Mouse (Mus musculus) frontal cortex, postnatal 25 days (tissue): ENCODE results near the gene Tnfrsf17.
"Not testable (repeated sequence)": the region's sequence is repeated elsewhere in the genome, so short reads cannot be mapped to it uniquely, and the experiment has no call there.

Source experiments
- DNase-seq, 2 experiments: peaks; one replicate each; pipeline ENCODE4 v3.0.0; 2022; ENCODE audit warnings: low spot score in 2 of 2

Tnfrsf17 gene

DNA sequence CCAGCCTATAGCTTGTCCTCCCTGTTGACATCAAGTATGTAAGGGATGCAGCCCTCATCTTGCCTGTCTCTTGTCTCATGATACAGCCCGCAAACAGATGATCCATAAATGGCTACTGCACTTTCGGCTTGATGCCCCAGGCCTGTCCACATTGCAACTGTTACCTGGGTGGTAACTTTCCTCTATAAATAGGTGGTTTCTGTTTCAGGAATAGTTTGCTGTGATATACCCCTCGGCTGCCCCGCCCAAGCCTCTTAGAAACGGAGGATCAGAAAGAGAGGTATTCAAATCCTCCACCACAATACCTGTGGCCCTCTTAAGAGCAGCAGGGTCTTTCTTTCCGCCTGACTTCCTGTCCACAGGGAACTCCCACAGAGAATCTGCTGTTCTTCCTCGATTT lies at the start of gene Tnfrsf17:
Tnfrsf17 (plus strand) TSS at position 301 of the 400 bp plus-strand sequence.
- no peak for DNase-seq

DNA sequence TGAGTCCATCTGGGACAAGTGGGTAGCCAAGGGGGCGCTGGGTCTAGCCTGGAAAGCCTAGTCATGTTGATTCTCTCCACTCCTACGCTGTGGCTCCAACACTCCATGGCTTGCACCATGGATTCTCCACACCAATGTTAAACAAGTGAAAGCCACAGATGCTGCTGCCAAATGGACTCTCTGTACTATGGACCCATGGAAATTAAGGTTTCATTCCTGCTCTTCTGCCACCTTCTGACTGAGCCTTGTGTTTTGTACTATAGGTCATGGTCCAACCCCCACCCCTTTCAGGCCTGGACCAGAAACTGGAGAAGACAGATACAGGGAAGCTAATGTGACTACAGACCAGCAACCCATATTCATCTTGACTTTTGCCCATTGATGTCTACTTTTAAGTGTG lies 47.1 kb upstream of the Tnfrsf17 start:
- no peak for DNase-seq

DNA sequence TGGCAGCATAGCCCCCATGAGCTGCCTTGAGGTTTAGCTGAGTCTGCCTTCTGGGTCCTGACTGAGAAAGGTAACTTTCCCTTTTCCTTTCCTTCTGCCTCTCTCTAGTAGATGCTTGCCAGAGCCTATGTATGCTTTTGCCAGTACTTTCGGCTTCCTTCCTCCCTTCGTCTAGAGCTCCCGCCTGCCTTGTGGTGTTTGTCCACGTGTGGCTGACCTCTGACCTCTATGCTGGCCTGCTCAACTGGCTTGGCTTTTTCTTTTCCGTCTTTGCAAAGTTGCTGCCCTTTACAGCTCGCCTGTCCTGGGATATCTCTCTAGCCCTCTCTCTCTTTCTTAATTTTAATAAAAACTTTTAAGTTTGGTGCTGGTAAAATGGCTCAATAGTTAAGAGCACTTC lies 43.8 kb upstream of the Tnfrsf17 start:
- no peak for DNase-seq

DNA sequence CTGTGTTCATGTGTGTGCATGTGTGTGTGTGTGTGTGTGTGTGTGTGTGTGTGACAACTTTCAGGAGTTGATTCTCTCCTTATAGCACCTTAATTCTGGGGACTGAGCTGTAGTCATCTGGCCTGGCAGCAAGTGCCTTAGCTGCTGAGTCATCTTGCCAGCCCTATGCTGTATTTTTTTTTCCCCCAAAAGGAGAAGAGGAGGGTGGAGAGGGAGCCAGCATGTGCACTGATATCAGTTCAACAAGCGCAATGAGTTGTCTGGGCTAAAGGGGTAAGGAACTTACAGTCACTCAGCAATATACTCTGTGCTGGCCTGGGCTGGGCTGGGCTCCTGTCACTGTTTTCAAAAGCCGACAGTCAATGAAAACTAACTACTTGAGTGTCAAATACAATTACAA lies 43.0 kb upstream of the Tnfrsf17 start:
- DNase-seq, result no peak

DNA sequence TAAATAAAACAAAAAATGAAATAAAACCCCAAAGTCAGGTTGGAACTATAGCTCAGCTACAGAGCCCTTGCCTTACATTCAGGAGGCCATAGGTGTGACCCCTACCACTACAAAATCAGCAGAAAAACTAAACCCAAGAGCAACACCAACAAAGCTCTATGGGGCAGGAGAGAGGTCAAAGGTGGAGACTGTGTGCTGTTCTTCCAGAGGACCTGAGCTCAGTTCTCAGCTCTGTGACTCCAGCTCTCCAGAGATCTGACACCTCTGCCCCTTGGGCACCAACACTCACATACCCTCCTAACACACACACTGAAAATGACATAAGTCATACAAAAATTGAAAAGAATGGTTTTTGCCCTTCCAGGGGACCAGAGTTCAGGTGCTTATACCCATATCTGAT lies 42.5 kb upstream of the Tnfrsf17 start:
- DNase-seq, result no peak

DNA sequence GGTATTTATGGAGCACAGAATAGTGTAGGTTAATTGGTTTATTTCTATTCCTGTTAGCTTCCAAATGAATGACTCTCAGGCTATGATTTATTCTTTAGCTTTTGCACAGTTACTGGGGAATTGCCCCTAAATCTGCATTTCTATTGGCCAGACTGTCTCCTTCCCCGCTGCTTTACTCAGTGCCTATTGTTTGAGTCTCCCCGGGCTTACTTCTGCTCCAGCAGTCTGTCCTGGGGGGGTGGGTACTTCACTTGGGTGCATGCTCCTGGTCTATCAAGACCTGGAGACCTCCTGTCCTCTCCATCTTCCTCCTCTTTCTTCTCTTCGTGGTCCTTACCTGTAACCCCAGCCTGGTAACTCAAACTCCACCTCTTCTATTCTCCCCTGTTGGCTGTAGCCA lies 36.7 kb upstream of the Tnfrsf17 start:
- no peak for DNase-seq

DNA sequence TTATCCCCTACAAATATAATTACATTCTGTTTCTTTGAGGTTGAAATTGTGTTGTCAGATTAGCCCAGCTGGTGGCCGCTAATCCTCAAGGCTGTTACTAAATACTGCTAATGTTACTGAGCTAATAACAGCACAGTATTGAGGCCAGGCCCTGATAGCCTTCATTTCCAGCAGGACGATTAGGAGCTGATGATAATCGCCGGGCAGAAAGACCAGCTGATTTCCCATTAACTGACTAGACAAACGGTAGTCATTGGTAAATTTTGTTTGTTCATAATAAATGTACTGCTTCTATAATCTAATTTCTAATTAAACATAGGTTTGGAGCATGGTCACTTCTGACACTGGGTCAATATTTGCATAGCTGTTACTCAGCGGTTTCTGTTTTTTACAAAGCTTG lies 34.8 kb upstream of the Tnfrsf17 start:
- no peak for DNase-seq

DNA sequence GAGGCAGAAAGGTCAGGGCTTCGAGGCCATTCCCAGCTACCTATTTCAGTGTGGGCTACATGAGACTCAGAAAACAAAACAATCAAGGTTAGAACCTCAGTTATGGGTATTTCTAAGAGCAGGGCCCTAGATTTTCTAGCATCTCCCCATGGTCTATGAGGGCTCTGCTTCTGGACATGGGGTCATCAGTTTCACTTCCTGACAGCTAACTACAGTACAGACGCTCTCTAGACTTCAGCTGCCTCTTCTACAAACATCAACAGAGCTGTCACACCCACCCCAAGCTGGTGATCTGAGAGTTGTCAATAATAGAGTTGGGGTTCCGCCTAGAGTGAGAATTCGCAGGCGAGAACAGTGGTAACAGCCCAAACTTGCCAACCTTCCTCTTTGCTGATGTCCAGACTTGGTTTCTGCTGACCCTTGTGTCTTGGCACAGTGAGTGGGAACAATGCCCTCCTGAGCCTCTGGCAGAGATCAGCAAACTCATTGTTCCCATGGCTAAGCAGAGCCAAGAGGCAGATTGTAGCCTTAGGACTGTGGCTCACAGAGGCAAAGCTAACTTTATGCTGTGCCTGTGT lies 30.9 kb upstream of the Tnfrsf17 start:
- DNase-seq, result no peak

DNA sequence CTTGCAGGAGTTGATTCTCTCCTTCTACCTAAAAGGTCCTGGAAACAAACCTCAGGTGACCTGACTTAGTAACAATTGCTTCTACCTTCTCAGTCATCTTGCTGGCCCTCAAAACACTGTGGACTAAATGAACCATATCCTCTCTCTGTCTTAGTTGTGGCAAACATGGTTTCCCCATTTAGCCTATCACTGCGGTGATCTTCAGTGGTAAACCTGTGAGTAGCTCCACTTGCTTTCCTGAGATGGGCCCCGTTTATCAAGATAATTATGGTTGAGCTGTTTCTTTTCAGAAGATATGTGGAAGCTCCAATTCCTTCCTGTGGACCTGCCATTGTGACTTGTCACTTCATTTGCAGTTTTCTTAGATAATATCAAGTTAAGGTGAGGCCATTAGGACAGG lies 28.7 kb upstream of the Tnfrsf17 start:
- DNase-seq, result no peak

DNA sequence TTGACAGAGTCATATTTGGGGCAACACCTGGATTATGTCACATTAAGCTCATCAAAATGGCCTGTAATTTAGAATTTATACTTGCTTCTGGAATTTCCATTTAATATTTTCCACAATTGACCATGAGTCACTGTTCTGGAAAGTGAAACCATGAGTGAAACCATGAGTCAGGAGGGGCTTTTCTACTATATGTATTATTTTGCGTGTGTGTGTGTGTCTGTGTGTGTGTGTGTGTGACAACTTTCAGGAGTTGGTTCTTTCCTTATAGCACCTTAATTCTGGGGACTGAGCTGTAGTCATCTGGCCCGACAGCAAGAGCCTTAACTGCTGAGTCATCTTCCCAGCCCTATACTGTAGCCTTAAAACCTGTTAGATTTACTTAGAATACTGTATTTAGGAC lies 27.7 kb upstream of the Tnfrsf17 start:
- DNase-seq, result no peak

DNA sequence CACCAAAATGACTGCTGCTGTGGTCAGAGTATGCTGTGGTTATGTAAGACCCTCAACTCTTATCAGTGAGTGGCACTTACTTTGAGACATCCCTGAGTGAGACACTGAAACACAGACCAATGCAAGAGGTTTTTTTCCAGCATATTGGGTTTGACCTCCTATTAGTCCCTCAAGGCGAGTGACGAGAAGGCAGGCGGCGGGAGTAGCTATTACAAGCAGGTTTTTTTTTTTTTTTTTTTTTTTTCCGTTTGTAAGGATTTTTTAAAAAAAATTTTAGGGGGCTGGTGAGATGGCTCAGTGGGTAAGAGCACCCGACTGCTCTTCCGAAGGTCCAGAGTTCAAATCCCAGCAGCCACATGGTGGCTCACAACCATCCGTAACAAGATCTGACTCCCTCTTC lies 24.7 kb upstream of the Tnfrsf17 start:
- not testable (repeated sequence) for DNase-seq

DNA sequence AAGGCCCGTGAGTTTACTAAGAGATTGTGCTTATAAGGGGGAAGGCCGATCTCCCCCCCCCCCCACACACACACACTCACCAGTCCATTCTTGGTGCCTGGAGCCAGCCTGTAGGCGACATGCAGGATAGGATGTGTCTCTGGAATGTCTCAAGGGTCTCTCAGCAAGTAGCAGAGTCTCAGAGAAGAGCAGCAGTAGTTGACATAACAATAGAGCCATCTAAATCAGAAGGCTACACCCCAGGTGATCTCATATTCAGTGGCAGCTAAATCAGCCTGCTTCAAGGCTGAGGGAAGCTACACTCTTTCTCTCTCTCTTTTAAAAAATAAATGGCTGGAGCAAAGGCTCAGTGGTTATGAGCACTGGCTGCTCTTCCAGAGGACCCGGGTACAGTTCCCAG lies 18.0 kb upstream of the Tnfrsf17 start:
- DNase-seq, result not testable (repeated sequence)

DNA sequence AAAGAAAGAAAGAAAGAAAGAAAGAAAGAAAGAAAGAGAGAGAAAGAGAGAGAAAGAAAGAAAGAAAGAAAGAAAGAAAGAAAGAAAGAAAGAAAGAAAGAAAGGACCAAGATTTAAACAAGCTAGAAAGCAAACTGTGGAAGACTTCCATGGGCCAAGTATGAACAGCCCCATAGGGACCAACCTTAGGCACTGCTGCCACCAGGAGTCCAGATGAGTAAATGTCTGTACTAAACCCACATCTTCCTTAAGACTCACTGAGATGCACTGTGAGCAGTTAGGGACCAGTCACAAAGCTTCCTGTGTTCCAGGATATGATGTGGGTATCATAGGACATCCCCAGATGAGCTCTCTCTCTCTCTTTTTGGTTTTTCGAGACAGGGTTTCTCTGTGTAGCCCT lies 15.9 kb upstream of the Tnfrsf17 start:
- not testable (repeated sequence) for DNase-seq

DNA sequence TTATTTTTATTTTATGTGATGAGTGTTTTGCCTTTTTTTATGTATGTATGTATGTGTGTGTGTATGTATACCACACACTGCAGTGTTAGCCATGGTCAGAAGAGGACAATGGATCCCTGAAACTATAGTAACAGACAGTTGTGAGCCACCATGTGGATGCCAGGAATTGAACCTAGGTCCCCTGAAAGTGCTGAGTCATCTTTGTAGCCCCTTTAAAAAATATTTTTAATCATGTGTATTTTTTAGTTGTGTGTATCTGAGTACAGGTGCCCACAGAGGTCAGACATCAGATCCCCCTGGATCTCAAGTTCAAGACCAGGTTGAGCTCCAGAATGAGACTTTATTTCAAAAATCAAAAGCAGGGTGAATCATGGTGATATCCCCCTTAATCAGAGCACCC lies 9.9 kb upstream of the Tnfrsf17 start:
- no peak for DNase-seq

DNA sequence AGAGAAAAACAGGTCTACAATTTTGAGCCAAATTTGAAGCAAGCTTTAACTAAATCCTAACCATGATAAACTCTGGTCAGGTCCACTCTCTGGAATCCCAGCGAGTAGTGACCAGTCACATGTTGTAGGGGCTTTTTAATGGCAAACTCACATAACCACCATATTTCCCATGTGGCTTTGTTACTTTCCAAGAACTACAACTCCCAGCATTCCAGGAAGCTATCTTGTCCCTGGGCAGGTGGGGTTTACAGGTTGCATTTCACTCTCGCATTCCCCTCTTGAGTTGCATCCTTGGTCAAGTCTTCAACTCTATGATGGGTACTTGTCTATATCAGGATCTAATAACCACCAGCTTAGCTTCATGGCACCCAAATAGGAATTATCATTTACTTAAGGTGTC lies 8.1 kb upstream of the Tnfrsf17 start:
- no peak for DNase-seq

DNA sequence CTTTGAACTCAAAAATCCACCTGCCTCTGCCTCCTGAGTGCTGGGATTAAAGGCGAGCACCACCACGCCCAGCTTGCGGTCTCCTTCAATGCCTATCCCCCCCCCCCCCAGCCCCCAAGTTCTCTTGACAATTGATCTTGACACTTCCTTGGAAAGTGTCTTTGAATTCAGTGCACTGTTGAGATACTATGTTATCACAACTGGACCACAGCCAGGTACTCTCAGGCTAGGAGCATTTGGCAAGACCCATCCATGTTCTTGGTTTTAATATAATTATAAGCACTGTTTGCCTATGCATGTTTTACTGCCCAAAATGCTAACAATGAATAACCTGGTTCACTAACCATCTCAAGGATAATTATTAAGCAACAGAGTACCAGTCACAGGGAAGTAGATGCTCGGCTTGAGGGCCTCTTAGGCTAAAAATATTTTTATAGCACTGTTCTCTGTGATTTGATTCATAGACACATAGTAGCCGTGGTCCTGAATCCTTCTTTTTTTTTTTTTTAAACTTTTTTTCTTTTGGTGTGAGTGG lies 2.2 kb downstream of the Tnfrsf17 start:
- DNase-seq, result no peak

DNA sequence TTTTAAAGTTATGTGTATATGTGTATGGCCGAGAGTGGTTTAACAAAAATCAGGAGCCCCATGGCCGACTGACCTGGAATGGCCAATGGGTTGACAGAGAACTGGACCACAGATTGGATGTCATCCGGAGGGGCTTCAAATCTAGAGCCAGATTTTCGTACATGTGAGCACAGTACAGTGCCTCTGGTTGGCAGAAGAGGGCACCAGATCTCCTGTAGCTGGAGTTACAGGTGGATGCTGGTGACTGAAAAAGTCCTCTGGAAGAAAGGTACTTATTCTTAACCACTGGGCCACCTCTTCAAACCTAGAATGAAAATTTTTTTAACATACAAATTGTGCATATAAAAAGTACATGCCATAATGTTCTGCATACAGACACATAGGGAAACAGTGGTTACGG lies 3.1 kb downstream of the Tnfrsf17 start:
- DNase-seq, result no peak

DNA sequence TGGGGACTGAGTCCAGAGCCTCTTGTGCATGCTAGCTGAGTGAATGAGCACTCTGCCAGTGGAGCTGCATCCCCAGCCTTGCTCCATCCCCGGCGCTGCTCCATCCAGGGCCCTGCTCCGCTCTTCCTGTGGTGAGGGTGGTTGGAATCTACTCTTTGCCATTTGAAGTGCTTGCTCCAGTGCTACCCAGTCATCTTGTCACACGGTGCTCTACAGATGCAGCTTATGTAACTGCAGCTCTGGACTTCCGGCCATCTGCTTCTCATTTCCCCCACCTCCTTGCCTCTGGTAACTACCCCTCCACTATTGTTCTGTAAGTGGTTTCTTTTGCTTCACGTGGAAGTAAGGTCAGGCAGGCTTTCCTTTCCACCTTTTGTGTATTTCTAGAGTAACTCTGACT lies 3.7 kb downstream of the Tnfrsf17 start:
- no peak for DNase-seq

DNA sequence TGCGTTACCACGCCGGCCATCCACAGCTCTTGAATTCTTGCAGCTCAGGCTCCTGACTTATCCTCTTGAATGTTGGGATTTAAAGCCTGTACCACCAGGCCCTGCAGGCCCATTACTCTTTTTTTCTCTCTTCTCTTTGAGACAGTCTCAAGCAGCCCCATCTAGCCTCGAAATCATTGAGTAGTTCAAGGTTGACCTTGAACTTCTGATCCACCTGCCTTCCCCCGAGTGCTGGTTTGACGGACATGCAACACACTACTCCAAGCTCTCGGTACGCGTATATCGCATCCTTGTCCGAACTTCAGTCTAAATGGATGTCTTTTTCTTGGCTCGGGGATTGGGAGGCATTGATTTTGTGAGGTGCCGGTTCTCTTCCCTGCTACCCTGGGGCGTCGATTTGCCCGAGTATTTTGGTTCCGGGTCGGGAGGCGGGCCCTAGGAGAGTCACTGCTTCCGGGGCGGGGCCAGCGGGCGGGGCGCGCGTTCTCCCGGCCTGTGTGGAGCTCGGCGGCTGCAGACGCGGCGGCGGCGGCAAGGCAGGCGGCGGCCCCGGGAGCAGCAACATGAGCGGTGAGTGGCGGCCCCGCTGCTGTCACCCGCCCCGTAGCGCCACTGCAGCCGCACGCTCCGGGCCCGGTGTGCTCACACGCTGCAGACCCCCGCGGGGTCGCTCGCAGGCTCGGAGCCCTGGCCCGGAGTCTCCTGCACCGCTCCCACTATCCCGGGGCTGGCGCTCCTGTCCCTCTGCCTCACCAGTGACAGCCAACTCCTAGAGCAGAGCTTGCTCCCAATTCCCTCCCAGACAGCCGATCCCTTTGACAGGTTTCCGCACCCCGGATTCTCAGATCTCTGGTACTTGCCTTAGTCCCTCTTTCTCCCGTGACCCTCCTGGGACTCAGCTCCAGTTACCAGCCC lies 9.1 kb downstream of the Tnfrsf17 start, which contains the start of gene Snx29:
Snx29 (plus strand) TSS at position 500 of the 915 bp plus-strand sequence.
- DNase-seq, result peak; percentile 97 to 98

DNA sequence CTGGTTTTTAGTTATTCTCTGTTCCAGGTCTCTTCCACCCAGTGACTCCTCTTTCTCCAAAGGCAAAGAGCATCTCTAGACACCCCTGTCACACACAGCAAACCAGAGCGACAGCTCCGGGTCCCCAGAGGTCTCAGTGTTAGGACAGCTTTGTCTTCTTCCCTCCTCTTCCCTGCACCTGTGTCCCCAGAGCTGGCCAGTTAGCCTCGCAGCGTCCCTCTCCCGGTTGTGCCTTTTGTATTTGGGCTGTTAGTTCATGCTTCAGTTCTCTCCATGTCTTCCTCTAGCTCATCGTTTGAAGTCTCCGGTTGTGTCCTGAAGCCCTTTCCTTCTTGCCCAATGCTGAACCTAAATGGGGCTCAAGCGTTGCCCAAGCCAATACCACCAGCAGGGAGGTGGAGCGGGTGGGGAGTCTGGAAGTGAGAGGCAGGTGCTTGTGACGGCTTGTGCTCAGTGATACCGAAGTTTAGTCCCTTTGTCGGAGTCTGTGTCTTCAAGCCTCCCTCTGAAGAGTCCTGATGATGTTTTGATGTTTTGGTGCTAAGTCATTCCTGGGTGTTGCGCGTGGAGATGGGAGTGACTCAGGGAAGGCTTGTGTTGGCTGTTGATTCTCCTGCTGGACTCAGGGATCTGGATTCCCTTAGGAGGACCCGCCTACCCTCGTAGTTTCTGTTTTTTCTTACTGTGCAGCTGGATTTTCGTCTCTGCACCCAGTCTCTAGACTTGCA lies 9.9 kb downstream of the Tnfrsf17 start:
- no peak for DNase-seq

DNA sequence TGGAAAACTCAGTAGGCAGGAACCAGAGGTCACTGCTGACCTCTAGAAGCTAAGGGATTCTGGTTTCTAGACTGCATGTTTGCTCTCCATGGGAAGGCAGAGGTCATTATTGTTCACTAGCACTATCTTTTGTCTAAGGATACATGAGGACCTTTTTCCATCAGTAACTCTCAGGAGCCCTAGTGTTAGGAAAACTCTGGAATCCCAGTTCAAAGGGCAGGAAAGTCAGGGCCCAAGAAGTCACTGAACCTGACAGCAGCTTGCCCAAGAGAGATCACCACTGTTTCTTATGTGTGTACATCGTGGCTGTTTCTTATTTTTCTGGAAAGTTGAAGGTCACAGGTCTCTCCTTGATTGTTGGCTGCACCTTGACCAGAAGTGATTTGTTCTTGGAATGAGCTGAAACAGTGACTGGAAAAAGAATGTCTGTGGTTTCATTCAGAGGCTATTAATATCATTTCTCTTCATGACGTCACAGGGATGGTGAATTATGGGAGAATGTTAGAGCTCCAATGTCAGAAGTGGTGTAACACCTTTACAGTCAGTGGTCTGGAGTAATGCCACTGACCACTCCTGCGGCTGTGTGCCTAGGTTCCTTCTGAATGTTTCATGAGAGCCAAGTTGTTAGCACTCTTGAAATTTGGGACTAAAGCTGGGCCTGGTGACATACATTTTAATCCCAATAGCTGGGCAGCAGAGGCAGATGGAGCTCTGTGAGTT lies 16.6 kb downstream of the Tnfrsf17 start:
- DNase-seq, result no peak

DNA sequence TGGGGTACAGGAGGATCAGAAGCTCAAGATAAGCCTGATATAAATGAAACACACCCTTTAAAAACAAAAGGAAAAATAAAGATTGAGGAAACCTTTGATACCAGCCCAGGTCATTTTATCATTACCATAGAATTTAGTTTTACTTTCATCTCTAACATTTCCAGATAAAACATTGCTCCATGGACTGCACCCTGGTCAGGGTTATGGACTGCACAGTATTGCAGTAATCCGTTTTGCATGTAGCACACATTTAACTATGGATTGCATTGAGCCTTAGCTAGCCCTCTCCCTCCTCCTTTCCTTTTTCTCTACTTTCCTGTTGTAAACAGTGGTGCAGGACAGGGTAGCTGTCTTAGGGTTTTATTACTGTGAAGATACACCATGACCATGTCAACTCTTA lies 17.4 kb downstream of the Tnfrsf17 start:
- DNase-seq, result no peak
